Mouse (Mus musculus) CH12.LX (cell line): ENCODE measurements around the gene Usp51. TPM values are rescaled to one million over a fixed set of nuclear protein-coding genes. Genes with fewer than 3 reads are reported as not detected.
A peak's percentile ranks its signal among the peaks of the same experiment; 100 is the strongest.
"Not testable (repeated sequence)": the region's sequence is repeated elsewhere in the genome, so short reads cannot be mapped to it uniquely, and the experiment has no call there.

Experiments
- DNase-seq: peaks from one replicate; pipeline ENCODE4 v3.0.0-alpha.2; 2013; ENCODE audit errors: extremely low read depth
- H3K27ac ChIP-seq: 2 replicates; pipeline ENCODE4 v1.5.1; 2012; ENCODE audit warnings: low read depth, mild to moderate bottlenecking, control low read depth, moderate library complexity; ENCODE audit not compliant: insufficient read depth
- H3K27me3 ChIP-seq: replicated peaks from 2 replicates; pipeline ENCODE3; 2012; ENCODE audit warnings: inconsistent platforms
- H3K36me3 ChIP-seq, 2 experiments: replicated peaks in 1 of 2; 2 replicates each; pipeline versions ENCODE3 to v1.6.1; 2012; ENCODE audit warnings: inconsistent platforms in 1 of 2, low read length in 1 of 2, mild to moderate bottlenecking in 1 of 2, mixed read lengths in 1 of 2, moderate library complexity in 1 of 2; ENCODE audit not compliant: control insufficient read depth in 1 of 2, insufficient read depth in 1 of 2
- H3K4me1 ChIP-seq, 2 experiments: 2 replicates each; pipeline ENCODE4 v1.6.1; 2012; ENCODE audit warnings: inconsistent platforms in 1 of 2, moderate library complexity in 1 of 2; ENCODE audit not compliant: insufficient read depth in 2 of 2, control insufficient read depth in 1 of 2
- H3K4me2 ChIP-seq: 2 replicates; pipeline ENCODE4 v1.6.1; 2012; ENCODE audit warnings: low read depth, mild to moderate bottlenecking, control low read depth; ENCODE audit not compliant: poor library complexity, insufficient read depth, severe bottlenecking
- H3K4me3 ChIP-seq, 3 experiments: fragments of 150-350 bp in 1 of 3; sonication (generic) in 1 of 3; replicated peaks in 1 of 3; 2 replicates each; pipeline versions ENCODE3 to v1.5.1; 2011 to 2012; ENCODE audit warnings: low read depth in 2 of 3, low read length in 2 of 3, mild to moderate bottlenecking in 2 of 3, moderate library complexity in 2 of 3, control low read depth in 1 of 3, improper control_type of control experiment in 1 of 3, inconsistent platforms in 1 of 3, mixed read lengths in 1 of 3; ENCODE audit not compliant: poor library complexity in 1 of 3
- H3K79me2 ChIP-seq: replicated peaks from 2 replicates; pipeline ENCODE4 v1.6.1; 2012; ENCODE audit warnings: mild to moderate bottlenecking, moderate library complexity; ENCODE audit not compliant: control insufficient read depth, poor library complexity, insufficient read depth, severe bottlenecking; ENCODE audit errors: extremely low read depth
- H3K9ac ChIP-seq: 2 replicates; pipeline ENCODE4 v1.6.1; 2012; ENCODE audit warnings: low read depth, mild to moderate bottlenecking, control low read depth, moderate library complexity; ENCODE audit not compliant: insufficient read depth
- H3K9me3 ChIP-seq: replicated peaks from 2 replicates; pipeline ENCODE3; 2012; ENCODE audit warnings: low read length, inconsistent platforms, mixed read lengths
- BHLHE40 ChIP-seq: IDR thresholded peaks from 2 replicates; pipeline ENCODE4 v1.6.1; 2011; ENCODE audit warnings: mild to moderate bottlenecking, low read depth, low read length, improper control_type of control experiment
- CHD1 ChIP-seq: IDR thresholded peaks from 2 replicates; pipeline ENCODE4 v1.6.1; 2012; ENCODE audit warnings: low read depth, low read length, improper control_type of control experiment, inconsistent platforms
- CTCF ChIP-seq, 2 experiments: IDR thresholded peaks in 1 of 2; conservative IDR thresholded peaks in 1 of 2; 2 replicates each; pipeline ENCODE4 v1.5.1; 2011 to 2012; ENCODE audit warnings: low read depth in 2 of 2, low read length in 2 of 2, improper control_type of control experiment in 1 of 2, inconsistent platforms in 1 of 2, mild to moderate bottlenecking in 1 of 2, moderate library complexity in 1 of 2
- ETS1 ChIP-seq: conservative IDR thresholded peaks from 2 replicates; pipeline ENCODE4 v1.6.1; 2012; ENCODE audit warnings: low read depth, mild to moderate bottlenecking, inconsistent platforms, low read length, improper control_type of control experiment, moderate library complexity
- HCFC1 ChIP-seq: IDR thresholded peaks from 2 replicates; pipeline ENCODE4 v1.6.1; 2012; ENCODE audit warnings: low read depth, mild to moderate bottlenecking, inconsistent platforms, low read length, improper control_type of control experiment
- IRF4 ChIP-seq: IDR thresholded peaks from 2 replicates; pipeline ENCODE4 v1.6.1; 2014; ENCODE audit warnings: low read depth, mild to moderate bottlenecking, inconsistent platforms, low read length, improper control_type of control experiment
- KAT2A ChIP-seq: IDR thresholded peaks from 2 replicates; pipeline ENCODE4 v1.6.1; 2012; ENCODE audit warnings: low read length, improper control_type of control experiment, inconsistent platforms; ENCODE audit not compliant: insufficient replicate concordance
- MEF2A ChIP-seq: IDR thresholded peaks from 2 replicates; pipeline ENCODE4 v1.6.1; 2014; ENCODE audit warnings: low read depth, mild to moderate bottlenecking, inconsistent platforms, low read length, improper control_type of control experiment, borderline replicate concordance
- NRF1 ChIP-seq: IDR thresholded peaks from 2 replicates; pipeline ENCODE4 v1.6.1; 2014; ENCODE audit warnings: low read depth, mild to moderate bottlenecking, inconsistent platforms, low read length, improper control_type of control experiment, moderate library complexity
- POLR2A ChIP-seq: IDR thresholded peaks from 2 replicates; pipeline ENCODE4 v1.6.1; 2011; ENCODE audit warnings: low read depth, mild to moderate bottlenecking, improper control_type of control experiment, low read length
- POLR2AphosphoS2 ChIP-seq: IDR thresholded peaks from 2 replicates; pipeline ENCODE4 v1.6.1; 2011; ENCODE audit warnings: low read depth, low read length, improper control_type of control experiment
- RCOR1 ChIP-seq: conservative IDR thresholded peaks from 2 replicates; pipeline ENCODE4 v1.6.1; 2012; ENCODE audit warnings: low read depth, mild to moderate bottlenecking, inconsistent platforms, low read length, improper control_type of control experiment
- SIN3A ChIP-seq: IDR thresholded peaks from 2 replicates; pipeline ENCODE4 v1.6.1; 2012; ENCODE audit warnings: low read length, improper control_type of control experiment, inconsistent platforms
- SMC3 ChIP-seq: IDR thresholded peaks from 2 replicates; pipeline ENCODE4 v1.6.1; 2011; ENCODE audit warnings: low read depth, low read length, improper control_type of control experiment
- USF2 ChIP-seq: conservative IDR thresholded peaks from 2 replicates; pipeline ENCODE4 v1.6.1; 2011; ENCODE audit warnings: low read depth, low read length, improper control_type of control experiment
- ZC3H11A ChIP-seq: IDR thresholded peaks from 2 replicates; pipeline ENCODE4 v1.6.1; 2012; ENCODE audit warnings: low read depth, mild to moderate bottlenecking, inconsistent platforms, low read length, improper control_type of control experiment
- dilution Hi-C: fragments of 300-500 bp; cut with MboI; formaldehyde crosslinking; loops from 2 replicates; pipeline ENCODE4 v1.14.3; 2020; ENCODE audit warnings: low sequenced_read_pairs; ENCODE audit not compliant: extremely low pct_unique_long_range_greater_than_20kb, extremely low pct_ligation_motif_present
- in situ Hi-C: fragments of 300-500 bp; cut with MboI; formaldehyde crosslinking; loops from 3 replicates; pipeline ENCODE4 v1.14.3; 2019; ENCODE audit warnings: low sequenced_read_pairs, low pct_ligation_motif_present, low pct_unique_long_range_greater_than_20kb, mixed read lengths
- polyA plus RNA-seq: library from polyadenylated mRNA; unstranded; fragments of >175 nt; gene quantifications from 2 replicates; pipeline ENCODE4 v1.2.1, GENCODE M21; 2012; ENCODE audit warnings: low read depth; ENCODE audit not compliant: insufficient read length
- total RNA-seq, 2 experiments: library from RNA; depleted of rRNA; stranded (reverse); fragments of 300-350 nt in 1 of 2; fragments of >200 nt in 1 of 2; gene quantifications; 2 replicates each; pipeline ENCODE4 v1.2.3; 2012 to 2014

The Usp51 gene
- total and polyA plus RNA-seq, 3 experiments, result 3.0 to 3.9 (median 3.2) TPM

GRCm38 (mm10) chrX:153007021-153007684 lies 884 bp downstream of the Usp51 start:
- DNase-seq, result peak; percentile 45
- in situ Hi-C loops (no loop called here), dilution Hi-C loops (no loop called here)
- peak overlapping the region; percentile 52 to 91 (median 69) for H3K4me3 ChIP-seq
- no peaks in the 10 kb centered on the region for H3K27me3 ChIP-seq
- TF ChIP-seq MEF2A (no peak), NRF1 (no peak; the same call in 1 of the 2 replicates), POLR2A (peak; percentile 51), CHD1 (no peak)
- no peaks in the 10 kb centered on the region for H3K36me3 ChIP-seq
- no peaks in the 10 kb centered on the region for H3K4me1 ChIP-seq
- no peaks in the 10 kb centered on the region for H3K79me2 ChIP-seq
- H3K27ac ChIP-seq, result peak overlapping the region; percentile 54; the same call in 1 of the 2 replicates
- H3K4me2 ChIP-seq, result peak overlapping the region; percentile 44; the same call in 1 of the 2 replicates
- no peaks in the 10 kb centered on the region for H3K9me3 ChIP-seq
- peak overlapping the region; percentile 50 for H3K9ac ChIP-seq

DNA sequence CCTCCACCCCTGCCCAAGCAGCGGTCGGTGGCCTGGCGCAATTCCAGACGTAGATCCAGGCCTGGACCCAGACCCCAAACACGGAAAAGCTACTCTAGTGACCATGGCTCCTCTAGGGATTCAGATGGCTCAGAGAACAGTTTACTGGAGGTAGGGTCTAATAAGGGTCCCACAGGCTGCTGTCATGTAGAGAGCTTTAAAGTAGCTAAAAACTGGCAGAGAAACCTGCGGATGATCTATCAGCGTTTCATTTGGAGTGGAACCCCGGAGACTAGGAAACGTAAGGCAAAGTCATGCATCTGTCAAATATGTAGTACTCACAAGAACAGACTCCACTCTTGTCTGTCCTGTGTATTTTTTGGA lies 1.4 kb downstream of the Usp51 start:
- Histone ChIP-seq H3K4me3 (peak overlapping the region in 1 of 3 experiments; percentile 91), H3K9ac (no peak overlapping the region; the same call in 1 of the 2 replicates), H3K4me2 (peak overlapping the region; percentile 44; the same call in 1 of the 2 replicates)
- in situ Hi-C loops (no loop called here), dilution Hi-C loops (no loop called here)
- no peak for TF ChIP-seq USF2
- no peak for TF ChIP-seq SIN3A
- no peak for TF ChIP-seq CTCF (conservative IDR thresholded peaks at IDR 0.05 in 1 of 2, IDR thresholded peaks at IDR 0.05 in 1 of 2; ENCODE audit: low read depth in 2 of 2, low read length in 2 of 2)
- TF ChIP-seq HCFC1, result no peak
- no peak for TF ChIP-seq IRF4
- TF ChIP-seq KAT2A, result no peak
- no peak for TF ChIP-seq RCOR1
- no peak for TF ChIP-seq BHLHE40
- TF ChIP-seq ETS1, result no peak
- no peak for TF ChIP-seq ZC3H11A
- TF ChIP-seq CHD1, result no peak
- TF ChIP-seq POLR2AphosphoS2, result no peak
- no peak for TF ChIP-seq POLR2A
- TF ChIP-seq SMC3, result no peak
- TF ChIP-seq, all 38 proteins: peak for 0
- H3K27ac ChIP-seq, result no peak overlapping the region
- H3K79me2 ChIP-seq, result no peaks in the 10 kb centered on the region
- H3K36me3 ChIP-seq, result no peaks in the 10 kb centered on the region
- no peaks in the 10 kb centered on the region for H3K27me3 ChIP-seq
- no peak for DNase-seq
- H3K4me1 ChIP-seq, result no peaks in the 10 kb centered on the region
- no peaks in the 10 kb centered on the region for H3K9me3 ChIP-seq

DNA sequence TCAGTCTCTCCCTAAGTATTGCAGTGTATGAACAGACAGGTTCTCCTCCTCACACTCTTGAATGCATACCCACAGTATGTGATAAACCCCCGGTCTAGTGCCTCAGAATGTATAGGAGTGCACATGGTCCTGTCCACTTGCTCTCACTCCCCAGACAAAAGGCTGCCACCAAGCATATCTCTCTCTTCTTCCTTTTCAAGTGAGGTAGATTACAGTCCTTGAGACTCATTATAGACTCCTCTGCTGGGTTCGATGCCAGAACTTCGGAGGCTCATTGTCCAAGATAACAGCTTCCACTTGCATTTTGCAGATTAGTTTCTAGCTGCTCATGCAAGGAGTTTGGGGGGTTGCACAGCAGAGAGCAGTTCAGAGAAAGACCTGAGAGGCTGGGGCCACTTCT lies 19.0 kb downstream of the Usp51 start:
- in situ Hi-C loops, H3K4me3 ChIP-seq, H3K4me1 ChIP-seq, H3K27me3 ChIP-seq, dilution Hi-C loops, H3K79me2 ChIP-seq, H3K9ac ChIP-seq, H3K4me2 ChIP-seq, H3K36me3 ChIP-seq, H3K9me3 ChIP-seq, H3K27ac ChIP-seq, DNase-seq: not testable (repeated sequence)

GRCm38 (mm10) chrX:153025709-153026108 lies 19.4 kb downstream of the Usp51 start:
- DNase-seq, dilution Hi-C loops, H3K27ac ChIP-seq, H3K9ac ChIP-seq, H3K79me2 ChIP-seq, H3K27me3 ChIP-seq, H3K36me3 ChIP-seq, H3K9me3 ChIP-seq, in situ Hi-C loops, H3K4me1 ChIP-seq, H3K4me2 ChIP-seq, H3K4me3 ChIP-seq: not testable (repeated sequence)
